Mouse (Mus musculus): ENCODE data around the gene Rasal2.

GRCm38 (mm10) chr1:157290173-157290572, 122.2 kb downstream of the Rasal2 start:
- no peak for TF ChIP-seq CEBPB (IDR thresholded peaks at IDR 0.05; ENCODE audit: insufficient read depth, poor library complexity, severe bottlenecking)
- TF ChIP-seq POLR2A (IDR thresholded peaks at IDR 0.05; ENCODE audit: insufficient read length, low read depth) = no peak
- TF ChIP-seq TCF12 (IDR thresholded peaks at IDR 0.05; ENCODE audit: insufficient read depth, poor library complexity, severe bottlenecking) = no peak
- TF ChIP-seq MYOD1 (IDR thresholded peaks at IDR 0.05; ENCODE audit: control insufficient read depth in 1 of 3, insufficient read length in 2 of 3, low read depth in 2 of 3) = no peak
- no peak for TF ChIP-seq TCF3 (IDR thresholded peaks at IDR 0.05; ENCODE audit: insufficient read length, low read depth)
- TF ChIP-seq POLR2AphosphoS2 (IDR thresholded peaks at IDR 0.05; ENCODE audit: insufficient read length, low read depth) = no peak
- TF ChIP-seq USF1 (IDR thresholded peaks at IDR 0.05; ENCODE audit: low read depth) = no peak

Measured in myocyte (in vitro differentiated cells).